Mouse (Mus musculus) thymus, adult 2 months (tissue): ENCODE measurements around the gene Pwp2.

ENCODE experiments used
- CTCF ChIP-seq: fragments of 200-500 bp; IDR thresholded peaks from 2 replicates; pipeline ENCODE4 v1.5.1; 2012; ENCODE audit warnings: mild to moderate bottlenecking, control low read depth, low read length, moderate library complexity, borderline replicate concordance; ENCODE audit not compliant: control insufficient read depth, poor library complexity, insufficient read depth; ENCODE audit errors: extremely low read depth
- POLR2A ChIP-seq: fragments of 200-500 bp; IDR thresholded peaks from 2 replicates; pipeline ENCODE4 v1.6.1; 2012; ENCODE audit warnings: mild to moderate bottlenecking, low read length, control low read depth, moderate library complexity; ENCODE audit not compliant: control insufficient read depth, poor library complexity, insufficient read depth; ENCODE audit errors: extremely low read depth

GRCm38 (mm10) chr10:78211311-78211710 is 26.4 kb upstream of the Pwp2 start:
- peak; percentile 21; the same call in 1 of the 2 replicates for TF ChIP-seq CTCF
- TF ChIP-seq POLR2A = no peak
